Mouse (Mus musculus): Measurements from ENCODE around the gene Mybpc1.

DNA sequence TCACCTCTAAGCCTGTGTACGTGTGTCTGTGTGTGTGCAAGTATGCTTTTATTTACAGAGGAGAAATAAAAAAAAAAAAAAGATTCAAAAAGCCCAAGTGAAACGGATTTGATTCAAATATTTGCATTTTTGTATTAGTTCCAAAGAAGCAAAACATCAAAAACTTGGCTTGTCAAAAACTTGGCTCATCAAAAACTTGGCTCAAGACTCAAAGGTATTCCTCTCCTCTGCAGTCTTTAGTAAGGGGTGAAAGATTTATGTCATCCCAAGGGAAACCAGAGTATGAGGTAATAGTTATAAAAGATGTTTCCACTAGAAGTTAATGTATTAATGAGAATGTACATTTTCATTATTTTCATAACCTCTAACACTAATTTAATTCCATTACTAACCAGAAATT lies 1.2 kb downstream of the Mybpc1 start:
- TF ChIP-seq CTCF (IDR thresholded peaks at IDR 0.05; ENCODE audit: borderline replicate concordance, extremely low read depth, insufficient read depth, insufficient read length) (no peak), POLR2A (IDR thresholded peaks at IDR 0.05; ENCODE audit: borderline replicate concordance, extremely low read depth, insufficient read depth, insufficient read length, poor library complexity, severe bottlenecking) (no peak)
